ENCODE assay signal across 9 mouse cellular contexts in genomic region chr3:96247356-96248140, GRCm38 (mm10). TPM values are rescaled to one million over a fixed set of nuclear protein-coding genes. Genes with fewer than 3 reads are reported as not detected.
DNase-seq lines count a peak whose midpoint lies in the region; ATAC-seq and TF ChIP-seq lines count a peak whose summit lies in the region.
"Had no signal": no experiment of that assay in that cellular context is flagged by ENCODE, and none has a peak within 500 bp of the region (broad histone marks: within the 10 kb centered on the region; RNA-seq: fewer than 3 reads in every experiment).

No protein-coding gene starts in this region.

- peak overlapping the region; percentile 32 for H3K4me3 ChIP-seq in neural tube, embryonic 11.5 days (ENCODE audit: low read depth, low read length)
- peak overlapping the region; percentile 43 for H3K4me3 ChIP-seq in embryonic facial prominence, embryonic 13.5 days
- peak overlapping the region; percentile 45 for H3K4me3 ChIP-seq in limb, embryonic 13.5 days
- H3K4me3 ChIP-seq in stomach, postnatal 0 days (ENCODE audit: low read depth, low read length): peak overlapping the region; percentile 23

- H3K9me3 ChIP-seq in neural tube, embryonic 11.5 days (ENCODE audit: control insufficient read depth, low read length): no peaks in the 10 kb centered on the region
- H3K9me3 ChIP-seq in embryonic facial prominence, embryonic 13.5 days: no peaks in the 10 kb centered on the region
- no peaks in the 10 kb centered on the region for H3K9me3 ChIP-seq in limb, embryonic 13.5 days
- no peaks in the 10 kb centered on the region for H3K9me3 ChIP-seq in stomach, postnatal 0 days (ENCODE audit: control insufficient read depth, low read length)

- no peak for ATAC-seq in neural tube, embryonic 11.5 days (ENCODE audit: insufficient read depth, low FRiP score, low TSS enrichment)
- ATAC-seq in embryonic facial prominence, embryonic 13.5 days (ENCODE audit: insufficient number of reproducible peaks, insufficient read depth, low FRiP score, low TSS enrichment, low read depth): no peak
- no peak for ATAC-seq in limb, embryonic 13.5 days (ENCODE audit: low FRiP score, low read depth)
- no peak for ATAC-seq in stomach, postnatal 0 days (ENCODE audit: low FRiP score, low TSS enrichment)

- WGBS in neural tube, embryonic 11.5 days: 2% methylated on average over 11 of the region's 11 CpGs
- 1% methylated on average over 11 of the region's 11 CpGs for WGBS in embryonic facial prominence, embryonic 13.5 days
- WGBS in limb, embryonic 13.5 days: 4% methylated on average over 11 of the region's 11 CpGs
- 10% methylated on average over 11 of the region's 11 CpGs for WGBS in stomach, postnatal 0 days

- H3K9ac ChIP-seq in neural tube, embryonic 11.5 days (ENCODE audit: low read length): peak overlapping the region; percentile 64
- peak overlapping the region; percentile 69 for H3K9ac ChIP-seq in embryonic facial prominence, embryonic 13.5 days
- peak overlapping the region; percentile 70 for H3K9ac ChIP-seq in limb, embryonic 13.5 days
- peak overlapping the region; percentile 45; the same call in 1 of the 2 replicates for H3K9ac ChIP-seq in stomach, postnatal 0 days (ENCODE audit: low read length)

- no peaks in the 10 kb centered on the region for H3K27me3 ChIP-seq in neural tube, embryonic 11.5 days (ENCODE audit: control insufficient read depth, insufficient read depth, low read length)
- H3K27me3 ChIP-seq in embryonic facial prominence, embryonic 13.5 days: no peaks in the 10 kb centered on the region
- no peaks in the 10 kb centered on the region for H3K27me3 ChIP-seq in limb, embryonic 13.5 days
- H3K27me3 ChIP-seq in stomach, postnatal 0 days (ENCODE audit: control insufficient read depth, insufficient read depth, low read length): no peaks in the 10 kb centered on the region

- no peaks in the 10 kb centered on the region for H3K36me3 ChIP-seq in neural tube, embryonic 11.5 days (ENCODE audit: control insufficient read depth, insufficient read depth, low read length)
- no peaks in the 10 kb centered on the region for H3K36me3 ChIP-seq in embryonic facial prominence, embryonic 13.5 days
- no peaks in the 10 kb centered on the region for H3K36me3 ChIP-seq in limb, embryonic 13.5 days
- H3K36me3 ChIP-seq in stomach, postnatal 0 days (ENCODE audit: control insufficient read depth, insufficient read depth, low read length): no peaks in the 10 kb centered on the region

- no peak overlapping the region; the same call in 1 of the 2 replicates for H3K27ac ChIP-seq in neural tube, embryonic 11.5 days (ENCODE audit: low read depth, low read length)
- H3K27ac ChIP-seq in embryonic facial prominence, embryonic 13.5 days: peak overlapping the region; percentile 78
- H3K27ac ChIP-seq in limb, embryonic 13.5 days: peak overlapping the region; percentile 70
- H3K27ac ChIP-seq in stomach, postnatal 0 days (replicated peaks): no peak overlapping the region

- H3K4me1 ChIP-seq in neural tube, embryonic 11.5 days (ENCODE audit: control insufficient read depth, insufficient read depth, low read length): peaks cover 7% of the 10 kb centered on the region; the same call in 1 of the 2 replicates
- H3K4me1 ChIP-seq in embryonic facial prominence, embryonic 13.5 days: peaks cover 41% of the 10 kb centered on the region
- peaks cover 50% of the 10 kb centered on the region for H3K4me1 ChIP-seq in limb, embryonic 13.5 days
- 0 out of 2 replicates have a peak, but pooled peaks cover 3% of the 10 kb centered on the region for H3K4me1 ChIP-seq in stomach, postnatal 0 days (replicated peaks; ENCODE audit: control insufficient read depth, insufficient read depth)

- peak; percentile 25 for DNase-seq in neural tube, embryonic 11.5 days (ENCODE audit: low spot score)
- no peak for DNase-seq in neural tube, embryonic 10.5 days (ENCODE audit: extremely low spot score, low spot score)
- no peak for DNase-seq in stomach, postnatal 0 days (ENCODE audit: low spot score)
- DNase-seq in layer of hippocampus, adult 9-11 months: no peak
- no peak for DNase-seq in right cerebral cortex, postnatal 36 days (ENCODE audit: low spot score in 2 of 2)
- no peak for DNase-seq in B cell, adult 2 months

- TF ChIP-seq CTCF in stomach, postnatal 0 days (IDR thresholded peaks at IDR 0.05; ENCODE audit: low read depth): no peak

- TF ChIP-seq EP300 in stomach, postnatal 0 days (optimal IDR thresholded peaks at IDR 0.05): no peak

- peak overlapping the region; percentile 54 for H3K4me2 ChIP-seq in neural tube, embryonic 11.5 days (ENCODE audit: low read depth)
- H3K4me2 ChIP-seq in embryonic facial prominence, embryonic 13.5 days: peak overlapping the region; percentile 60
- H3K4me2 ChIP-seq in limb, embryonic 13.5 days (replicated peaks): peak overlapping the region; percentile 64
- H3K4me2 ChIP-seq in stomach, postnatal 0 days (replicated peaks; ENCODE audit: low read depth): peak overlapping the region; percentile 41

RNA-seq across cellular contexts. Expression of gene Hist2h3c1, which starts 1.1 kb away (rescaled TPM):
- 0.42 TPM in 1 of 2 replicates, not detected in the other for polyA plus RNA-seq in neural tube, embryonic 11.5 days (2014; fragmentation: Nextera tagmentation; extraction: Ambion mirVana)
- polyA plus RNA-seq in embryonic facial prominence, embryonic 13.5 days (2015; fragmentation: Nextera tagmentation; extraction: Ambion mirVana): 1.5 TPM in 1 of 2 replicates, not detected in the other
- 0.73 TPM in 1 of 2 replicates, not detected in the other for polyA plus RNA-seq in limb, embryonic 13.5 days (2015; fragmentation: Nextera tagmentation; extraction: Ambion mirVana)
- 0.44 and 1.2 TPM in 2 replicates for polyA plus RNA-seq in stomach, postnatal 0 days (2015; fragmentation: Nextera tagmentation; extraction: Ambion mirVana)
- polyA plus RNA-seq: cortical plate, adult 2 months had no signal

RNA-seq across cellular contexts. Expression of gene Hist2h2aa1, which starts 2.3 kb away (rescaled TPM):
- polyA plus RNA-seq in neural tube, embryonic 11.5 days (2014; fragmentation: Nextera tagmentation; extraction: Ambion mirVana): 11.4 and 24.5 TPM in 2 replicates
- polyA plus RNA-seq in embryonic facial prominence, embryonic 13.5 days (2015; fragmentation: Nextera tagmentation; extraction: Ambion mirVana): 14.9 and 20.9 TPM in 2 replicates
- 19.0 and 30.4 TPM in 2 replicates for polyA plus RNA-seq in limb, embryonic 13.5 days (2015; fragmentation: Nextera tagmentation; extraction: Ambion mirVana)
- polyA plus RNA-seq in stomach, postnatal 0 days (2015; fragmentation: Nextera tagmentation; extraction: Ambion mirVana): 81.4 and 98.7 TPM in 2 replicates

RNA-seq across cellular contexts. Expression of gene Hist2h2aa2, which starts 7.5 kb away (rescaled TPM):
- polyA plus RNA-seq in neural tube, embryonic 11.5 days (2014; fragmentation: Nextera tagmentation; extraction: Ambion mirVana): 24.5 and 46.0 TPM in 2 replicates
- polyA plus RNA-seq in embryonic facial prominence, embryonic 13.5 days (2015; fragmentation: Nextera tagmentation; extraction: Ambion mirVana): 52.8 and 67.0 TPM in 2 replicates
- 46.2 and 48.0 TPM in 2 replicates for polyA plus RNA-seq in limb, embryonic 13.5 days (2015; fragmentation: Nextera tagmentation; extraction: Ambion mirVana)
- 218 and 246 TPM in 2 replicates for polyA plus RNA-seq in stomach, postnatal 0 days (2015; fragmentation: Nextera tagmentation; extraction: Ambion mirVana)

RNA-seq across cellular contexts. Expression of gene Hist2h3c2, which starts 8.6 kb away (rescaled TPM):
- 5.8 and 6.7 TPM in 2 replicates for polyA plus RNA-seq in neural tube, embryonic 11.5 days (2014; fragmentation: Nextera tagmentation; extraction: Ambion mirVana)
- 6.4 and 10.0 TPM in 2 replicates for polyA plus RNA-seq in embryonic facial prominence, embryonic 13.5 days (2015; fragmentation: Nextera tagmentation; extraction: Ambion mirVana)
- 8.8 and 10.5 TPM in 2 replicates for polyA plus RNA-seq in limb, embryonic 13.5 days (2015; fragmentation: Nextera tagmentation; extraction: Ambion mirVana)
- polyA plus RNA-seq in stomach, postnatal 0 days (2015; fragmentation: Nextera tagmentation; extraction: Ambion mirVana): 1.2 and 2.8 TPM in 2 replicates

RNA-seq across cellular contexts. Expression of gene Hist2h4, which starts 15.6 kb away (rescaled TPM):
- 5.8 and 5.9 TPM in 2 replicates for polyA plus RNA-seq in neural tube, embryonic 11.5 days (2014; fragmentation: Nextera tagmentation; extraction: Ambion mirVana)
- 11.2 and 12.5 TPM in 2 replicates for polyA plus RNA-seq in embryonic facial prominence, embryonic 13.5 days (2015; fragmentation: Nextera tagmentation; extraction: Ambion mirVana)
- 15.5 and 16.9 TPM in 2 replicates for polyA plus RNA-seq in limb, embryonic 13.5 days (2015; fragmentation: Nextera tagmentation; extraction: Ambion mirVana)
- polyA plus RNA-seq in stomach, postnatal 0 days (2015; fragmentation: Nextera tagmentation; extraction: Ambion mirVana): 5.4 and 9.8 TPM in 2 replicates

Comparison
In these comparisons a context has a peak if more than half of its experiments do, and no peak if none do; other contexts are left out.
1. H3K27ac ChIP-seq: peak in embryonic facial prominence, embryonic 13.5 days (single experiment) and limb, embryonic 13.5 days (single experiment); none in neural tube, embryonic 11.5 days (single experiment) and stomach, postnatal 0 days (single experiment).
2. Peak in every context shown above with its lines, with median percentiles within 50 percentile points of each other: H3K4me2 ChIP-seq, H3K4me3 ChIP-seq and H3K9ac ChIP-seq.